Mouse (Mus musculus) hematopoietic multipotent progenitor cell, adult 10-12 weeks (in vitro differentiated cells): Measurements from ENCODE around the gene Ptgds. TPM values are rescaled to one million over a fixed set of nuclear protein-coding genes. Genes with fewer than 3 reads are reported as not detected.

Experiments used
- polyA plus RNA-seq: library from polyadenylated mRNA; stranded (reverse); fragments of >175 nt; gene quantifications from 2 replicates; pipeline ENCODE4 v1.2.3, GENCODE M21; 2012; ENCODE audit warnings: low replicate concordance

The Ptgds gene
- polyA plus RNA-seq: not detected in 2 replicates

GRCm38 (mm10) chr2:25469969-25470368 is at the start of gene Ptgds:
Ptgds (minus strand) TSS chr2:25470046.

DNA sequence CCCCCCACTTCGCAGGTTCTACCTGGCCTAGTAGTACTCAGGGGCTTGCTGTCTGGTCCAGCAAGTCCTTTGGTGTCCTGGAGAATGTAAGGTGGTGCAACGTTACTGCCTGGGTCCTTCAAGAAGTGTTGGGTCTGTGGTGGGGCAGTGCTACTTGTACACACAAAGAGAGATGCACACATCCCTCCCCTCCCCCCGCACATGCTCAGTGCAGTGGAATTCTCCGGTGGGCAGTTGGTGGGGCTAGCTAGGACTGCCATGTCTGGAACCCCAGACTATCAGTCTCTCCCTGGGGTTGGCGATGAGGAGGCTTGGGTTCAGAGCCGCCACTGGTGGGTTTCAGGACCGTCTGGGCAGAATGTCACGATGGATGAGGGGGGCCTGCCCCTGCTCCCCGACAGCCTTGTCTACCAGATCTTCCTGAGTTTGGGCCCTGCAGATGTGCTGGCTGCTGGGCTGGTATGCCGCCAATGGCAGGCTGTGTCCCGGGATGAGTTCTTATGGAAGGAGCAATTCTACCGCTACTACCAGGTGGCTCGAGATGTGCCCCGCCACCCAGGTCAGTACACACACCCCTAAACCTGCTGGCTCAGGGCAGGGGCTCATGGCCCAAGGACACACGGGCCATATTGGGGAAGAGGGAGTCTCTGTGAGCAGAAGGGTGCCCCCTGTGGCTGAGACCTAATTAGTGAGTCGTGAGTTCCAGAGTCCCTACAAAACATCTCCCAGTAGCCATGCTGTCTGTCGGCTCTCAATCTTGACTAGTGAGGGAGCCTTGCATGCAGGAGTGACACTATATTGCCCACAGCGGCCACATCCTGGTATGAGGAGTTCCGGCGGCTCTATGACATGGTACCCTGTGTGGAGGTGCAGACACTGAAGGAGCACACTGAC is 32.0 kb upstream of the Ptgds start, which contains the start of gene C8g:
TSS of gene C8g (minus strand) at position 127 of the 894 bp plus-strand sequence.

GRCm38 (mm10) chr2:25500576-25501405 is 30.9 kb upstream of the Ptgds start, which contains the start of gene Fbxw5:
Fbxw5 (plus strand) TSS chr2:25500750.

GRCm38 (mm10) chr2:25493476-25493961 is 23.7 kb upstream of the Ptgds start, which contains the start of gene Lcn12:
Lcn12 (minus strand) TSS chr2:25493911.

GRCm38 (mm10) chr2:25460551-25461309 is 9.1 kb downstream of the Ptgds start, which contains the start of gene Paxx:
Paxx (minus strand) TSS chr2:25461094.

GRCm38 (mm10) chr2:25456205-25456953 is 13.5 kb downstream of the Ptgds start, which contains the start of gene Clic3:
Clic3 (plus strand) TSS chr2:25456838.

DNA sequence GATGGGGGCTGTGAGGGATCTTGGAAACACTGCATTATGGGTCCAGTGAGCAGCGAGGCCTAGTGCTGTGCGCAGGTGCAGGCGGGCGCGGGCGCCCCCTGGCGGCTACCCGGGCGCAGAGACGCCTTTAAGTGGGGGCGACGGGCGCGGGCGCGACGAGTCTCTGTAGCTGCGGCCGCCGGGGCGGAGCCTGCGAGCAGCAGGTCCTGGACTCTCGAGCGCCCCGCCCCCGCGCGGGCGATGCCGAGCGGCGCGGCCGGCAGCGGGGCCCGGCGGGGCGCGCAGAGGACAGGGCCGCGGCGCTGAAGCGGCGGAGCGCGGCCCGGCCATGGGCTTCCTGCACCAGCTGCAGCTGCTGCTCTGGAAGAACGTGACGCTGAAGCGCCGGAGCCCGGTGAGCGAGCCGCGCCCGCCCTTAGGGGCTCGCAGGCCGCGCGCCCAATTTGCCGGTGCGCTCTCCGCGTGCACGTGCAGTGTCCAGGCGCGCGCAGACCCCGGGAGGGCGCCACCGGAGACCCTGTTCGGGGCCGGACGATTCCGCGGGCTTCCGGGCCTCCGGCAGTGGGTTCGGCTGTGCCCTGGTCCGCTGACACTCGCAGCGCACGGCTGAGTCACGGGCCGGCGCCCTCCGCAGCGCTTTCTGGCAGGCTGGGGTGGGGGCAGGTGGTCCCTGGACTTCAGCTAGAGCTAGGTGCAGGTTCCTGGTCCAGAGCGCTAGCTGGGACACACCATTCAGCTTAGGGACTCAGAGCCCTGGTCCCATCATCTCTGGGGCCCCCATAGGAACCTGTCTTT is 41.2 kb downstream of the Ptgds start, which contains the start of gene Abca2:
TSS of gene Abca2 (plus strand) at position 262 of the 795 bp plus-strand sequence.

GRCm38 (mm10) chr2:25422587-25423410 is 47.0 kb downstream of the Ptgds start, which contains the start of gene Fut7:
Fut7 (plus strand) TSS chr2:25423267.

Other genes starting within 250 kb of the Ptgds start
- 38.7 and 174 TPM in 2 replicates for gene Tubb4b, start 245.3 kb downstream of the Ptgds start, polyA plus RNA-seq
- gene Slc34a3, start 235.7 kb downstream of the Ptgds start, polyA plus RNA-seq: not detected in 2 replicates
- gene Rnf224, start 233.3 kb downstream of the Ptgds start, polyA plus RNA-seq: 0.13 TPM in 1 of 2 replicates, not detected in the other
- 1.9 and 6.1 TPM in 2 replicates for gene Rnf208, start 227.8 kb downstream of the Ptgds start, polyA plus RNA-seq
- not detected in 2 replicates for gene Cysrt1, start 227.6 kb downstream of the Ptgds start, polyA plus RNA-seq
- 2.6 and 4.1 TPM in 2 replicates for gene AL732309.1, start 223.2 kb downstream of the Ptgds start, polyA plus RNA-seq
- 12.0 and 24.1 TPM in 2 replicates for gene Tmem203, start 214.6 kb downstream of the Ptgds start, polyA plus RNA-seq
- gene Tprn, start 207.4 kb downstream of the Ptgds start, polyA plus RNA-seq: 25.3 and 55.9 TPM in 2 replicates
- 76.2 and 82.8 TPM in 2 replicates for gene Ssna1, start 197.6 kb downstream of the Ptgds start, polyA plus RNA-seq
- 19.8 and 24.6 TPM in 2 replicates for gene Anapc2, start 197.6 kb downstream of the Ptgds start, polyA plus RNA-seq
- gene Tmem210, start 181.9 kb downstream of the Ptgds start, polyA plus RNA-seq: not detected in 2 replicates
- not detected in 2 replicates for gene Lrrc26, start 180.1 kb downstream of the Ptgds start, polyA plus RNA-seq
- 0.03 TPM in 2 replicates for gene Grin1, start 150.9 kb downstream of the Ptgds start, polyA plus RNA-seq
- gene Man1b1, start 137.7 kb downstream of the Ptgds start, polyA plus RNA-seq: 24.2 and 25.3 TPM in 2 replicates
- gene Dpp7, start 113.7 kb downstream of the Ptgds start, polyA plus RNA-seq: 6.8 and 11.7 TPM in 2 replicates
- gene Uap1l1, start 104.4 kb downstream of the Ptgds start, polyA plus RNA-seq: 20.6 and 22.9 TPM in 2 replicates
- 6.3 and 11.6 TPM in 2 replicates for gene Sapcd2, start 97.7 kb downstream of the Ptgds start, polyA plus RNA-seq
- 0.10 TPM in 1 of 2 replicates, not detected in the other for gene Entpd2, start 74.2 kb downstream of the Ptgds start, polyA plus RNA-seq
- 3.8 and 4.4 TPM in 2 replicates for gene Npdc1, start 70.7 kb downstream of the Ptgds start, polyA plus RNA-seq
- gene Fut7, start 46.8 kb downstream of the Ptgds start, polyA plus RNA-seq: 4.5 and 10.9 TPM in 2 replicates
- 32.3 and 48.6 TPM in 2 replicates for gene Abca2, start 41.3 kb downstream of the Ptgds start, polyA plus RNA-seq
- not detected in 2 replicates for gene Clic3, start 13.2 kb downstream of the Ptgds start, polyA plus RNA-seq
- 82.6 and 103 TPM in 2 replicates for gene Paxx, start 9.0 kb downstream of the Ptgds start, polyA plus RNA-seq
- not detected in 2 replicates for gene Lcn12, start 23.9 kb upstream of the Ptgds start, polyA plus RNA-seq
- 16.5 and 48.8 TPM in 2 replicates for gene Fbxw5, start 30.7 kb upstream of the Ptgds start, polyA plus RNA-seq
- gene C8g, start 31.7 kb upstream of the Ptgds start, polyA plus RNA-seq: 0.27 TPM in 1 of 2 replicates, not detected in the other
- gene Traf2, start 76.9 kb upstream of the Ptgds start, polyA plus RNA-seq: 6.4 and 20.6 TPM in 2 replicates
- 403 and 822 TPM in 2 replicates for gene Edf1, start 87.8 kb upstream of the Ptgds start, polyA plus RNA-seq
- 1.7 and 1.9 TPM in 2 replicates for gene Mamdc4, start 104.8 kb upstream of the Ptgds start, polyA plus RNA-seq
- 2.9 and 5.8 TPM in 2 replicates for gene Phpt1, start 105.2 kb upstream of the Ptgds start, polyA plus RNA-seq
- 8.1 and 18.3 TPM in 2 replicates for gene Ajm1, start 111.7 kb upstream of the Ptgds start, polyA plus RNA-seq
- gene Rabl6, start 138.5 kb upstream of the Ptgds start, polyA plus RNA-seq: 48.7 and 55.1 TPM in 2 replicates
- gene Ccdc183, start 147.6 kb upstream of the Ptgds start, polyA plus RNA-seq: not detected in 2 replicates
- 10.0 and 19.9 TPM in 2 replicates for gene Tmem141, start 152.0 kb upstream of the Ptgds start, polyA plus RNA-seq
- gene Fcna, start 158.0 kb upstream of the Ptgds start, polyA plus RNA-seq: 145 and 166 TPM in 2 replicates
- not detected in 2 replicates for gene Lcn8, start 183.1 kb upstream of the Ptgds start, polyA plus RNA-seq
- not detected in 2 replicates for gene Lcn5, start 187.9 kb upstream of the Ptgds start, polyA plus RNA-seq
- gene Lcn6, start 206.7 kb upstream of the Ptgds start, polyA plus RNA-seq: not detected in 2 replicates
- not detected in 2 replicates for gene Lcn10, start 212.7 kb upstream of the Ptgds start, polyA plus RNA-seq
- gene Obp2a, start 230.0 kb upstream of the Ptgds start, polyA plus RNA-seq: not detected in 2 replicates
- 189 and 405 TPM in 2 replicates for gene Bmyc, start 236.7 kb upstream of the Ptgds start, polyA plus RNA-seq